Mouse (Mus musculus): ENCODE data around the gene Pidd1.

DNA sequence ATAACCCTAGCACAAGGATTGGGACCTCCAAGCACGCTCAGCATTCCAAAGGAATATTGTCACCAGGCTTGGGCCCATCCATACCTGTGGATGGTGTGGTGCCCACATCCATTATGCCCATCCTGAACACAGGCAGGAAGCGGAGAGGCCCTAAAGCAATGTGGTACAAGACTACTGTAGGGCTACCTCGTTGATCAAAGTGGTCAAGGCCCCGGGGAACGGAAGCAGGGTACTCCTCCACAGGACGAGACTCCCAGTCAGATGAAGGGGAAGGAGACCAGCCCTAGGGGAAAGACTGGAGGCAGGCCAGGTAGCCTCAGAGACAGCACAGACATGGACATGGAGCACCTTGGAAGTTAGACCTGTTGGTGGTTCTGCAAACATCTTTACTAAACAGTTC lies 28.9 kb upstream of the Pidd1 start:
- TF ChIP-seq CTCF (IDR thresholded peaks at IDR 0.05; ENCODE audit: extremely low read depth, insufficient read depth, low read length) (no peak), POLR2A (IDR thresholded peaks at IDR 0.05; ENCODE audit: extremely low read depth, insufficient read depth, low read length) (no peak)
